Mouse (Mus musculus) heart, adult 2 months (tissue): ENCODE results near the gene Arpc3.

ENCODE experiments used
- CTCF ChIP-seq: fragments of 200-600 bp; IDR thresholded peaks from 2 replicates; pipeline ENCODE4 v1.8.1; 2022; ENCODE audit warnings: antibody characterized with exemption, mild to moderate bottlenecking, moderate library complexity
- POLR2A ChIP-seq: fragments of 200-500 bp; IDR thresholded peaks from 2 replicates; pipeline ENCODE4 v1.6.1; 2011; ENCODE audit warnings: mild to moderate bottlenecking, low read depth, low read length, control low read depth; ENCODE audit not compliant: insufficient read depth

DNA sequence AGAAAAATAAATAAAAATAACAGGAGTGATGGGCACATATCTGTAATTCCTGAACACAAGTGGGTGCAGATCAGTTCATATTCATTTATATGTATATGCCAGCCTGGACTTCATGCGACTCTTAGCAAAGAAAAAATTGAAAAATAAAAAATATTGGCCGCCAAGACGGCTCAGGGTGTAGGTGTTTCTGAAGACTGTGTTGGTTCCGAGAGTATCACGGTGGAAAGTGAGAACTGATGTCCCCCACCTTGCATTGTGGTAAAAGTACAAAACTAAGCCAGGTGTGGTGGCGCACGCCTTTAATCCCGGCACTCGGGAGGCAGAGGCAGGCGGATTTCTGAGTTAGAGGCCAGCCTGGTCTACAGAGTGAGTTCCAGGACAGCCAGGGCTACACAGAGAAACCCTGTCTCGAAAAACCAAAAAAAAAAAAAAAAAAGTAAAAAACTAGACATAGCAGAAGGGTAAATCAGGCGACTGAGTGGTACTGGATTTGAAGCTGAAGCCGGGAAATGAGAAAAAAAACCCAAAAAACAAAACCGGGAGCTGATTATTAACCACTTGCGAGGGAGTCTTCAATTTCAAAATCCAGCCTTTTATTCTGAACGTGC lies 396 bp upstream of the Arpc3 start:
- TF ChIP-seq POLR2A (no peak), CTCF (no peak)
